Mouse (Mus musculus) left cerebral cortex, adult 2 months (tissue): ENCODE measurements at regions not wholly inside any gene's neighbourhood (a gene's known extent, or its start where the extent isn't known, plus 50 kb on each side); places are given as distances from the start of the nearest gene placed in this dataset.

Experiments used
- DNase-seq, 2 experiments: peaks; one replicate each; pipeline ENCODE4 v3.0.0; 2021 to 2022; ENCODE audit warnings: low spot score in 2 of 2, mixed read lengths in 1 of 2; ENCODE audit errors: extremely low spot score in 1 of 2
- H3K27ac ChIP-seq: fragments of 200-600 bp; 2 replicates; pipeline ENCODE4 v1.8.1; 2022
- H3K4me3 ChIP-seq: fragments of 200-600 bp; 2 replicates; pipeline ENCODE4 v1.8.1; 2022
- CTCF ChIP-seq: fragments of 200-600 bp; IDR thresholded peaks from 2 replicates; pipeline ENCODE4 v1.8.1; 2022; ENCODE audit warnings: antibody characterized with exemption, mild to moderate bottlenecking, moderate library complexity
- intact Hi-C: fragments of 180-260 bp; cut with DNase I; formaldehyde crosslinking; loops from one replicate; pipeline ENCODE4 v1.15.1; 2025

GRCm38 (mm10) chr8:126671594-126671993 is 77.8 kb upstream of the Irf2bp2 start:
- no peak for TF ChIP-seq CTCF
- Histone ChIP-seq H3K4me3 (no peak overlapping the region), H3K27ac (no peak overlapping the region)
- DNase-seq: no peak
- intact Hi-C loops: no loop called here

GRCm38 (mm10) chr8:126669919-126670318 is 76.1 kb upstream of the Irf2bp2 start:
- intact Hi-C loops: no loop called here
- no peak overlapping the region for H3K4me3 ChIP-seq
- no peak for DNase-seq
- no peak overlapping the region for H3K27ac ChIP-seq
- no peak for TF ChIP-seq CTCF

- intact Hi-C loops: no loop called here
- DNase-seq: no peak
- TF ChIP-seq CTCF: no peak
- Histone ChIP-seq H3K27ac (peak overlapping the region; percentile 94; the same call in 1 of the 2 replicates), H3K4me3 (no peak overlapping the region)
Measured at GRCm38 (mm10) chr8:126669154-126669553, 75.4 kb upstream of the Irf2bp2 start.

GRCm38 (mm10) chr8:126668657-126669025 is 74.9 kb upstream of the Irf2bp2 start:
- H3K4me3 ChIP-seq: no peak overlapping the region
- TF ChIP-seq CTCF: no peak
- no peak for DNase-seq
- intact Hi-C loops: no loop called here
- H3K27ac ChIP-seq: peak overlapping the region; percentile 94

- intact Hi-C loops: loop anchor here (2.0 kb wide), 4 partner anchors 83 to 169 kb away; no protein-coding TSS in a partner anchor
- no peak overlapping the region for H3K4me3 ChIP-seq
- peak; percentile 51 to 72 for DNase-seq
- no peak for TF ChIP-seq CTCF
- peak overlapping the region; percentile 94 for H3K27ac ChIP-seq
Measured at GRCm38 (mm10) chr8:126667721-126668656, 74.2 kb upstream of the Irf2bp2 start.

- TF ChIP-seq CTCF: no peak
- intact Hi-C loops: loop anchor here (2.0 kb wide), 4 partner anchors 82 to 168 kb away; no protein-coding TSS in a partner anchor
Measured at GRCm38 (mm10) chr8:126667086-126667720, 73.4 kb upstream of the Irf2bp2 start.

GRCm38 (mm10) chr8:126666327-126667085 is 72.7 kb upstream of the Irf2bp2 start:
- TF ChIP-seq CTCF: no peak
- intact Hi-C loops: loop anchor here (1.0 to 2.0 kb wide), 8 partner anchors 28 to 173 kb away; no protein-coding TSS in a partner anchor
- DNase-seq: peak; percentile 99
- Histone ChIP-seq H3K4me3 (no peak overlapping the region), H3K27ac (peak overlapping the region; percentile 94)

More at GRCm38 (mm10) chr8:126667086-126667720, 73.4 kb upstream of the Irf2bp2 start:
- Histone ChIP-seq H3K27ac (peak overlapping the region; percentile 94), H3K4me3 (no peak overlapping the region)
- DNase-seq: no peak

GRCm38 (mm10) chr8:126665581-126666241 is 71.9 kb upstream of the Irf2bp2 start:
- H3K4me3 ChIP-seq: peak overlapping the region; percentile 37
- intact Hi-C loops: loop anchor here (1.0 to 2.0 kb wide), 9 partner anchors 29 to 255 kb away; no protein-coding TSS in a partner anchor

GRCm38 (mm10) chr8:126664891-126665290 is 71.1 kb upstream of the Irf2bp2 start:
- intact Hi-C loops: loop anchor here (2.0 kb wide), 1 partner anchor 256 kb away; no protein-coding TSS in a partner anchor
- peak overlapping the region; percentile 99 for H3K27ac ChIP-seq
- no peak for TF ChIP-seq CTCF

More at GRCm38 (mm10) chr8:126665581-126666241, 71.9 kb upstream of the Irf2bp2 start:
- H3K27ac ChIP-seq: peak overlapping the region; percentile 99
- peak; percentile 66 to 70 for DNase-seq
- no peak for TF ChIP-seq CTCF

GRCm38 (mm10) chr8:126662797-126663784 is 69.3 kb upstream of the Irf2bp2 start:
- Histone ChIP-seq H3K4me3 (no peak overlapping the region), H3K27ac (peak overlapping the region; percentile 85)
- DNase-seq: peak in 1 of 2 experiments; percentile 42
- intact Hi-C loops: no loop called here
- TF ChIP-seq CTCF: no peak

More at GRCm38 (mm10) chr8:126664891-126665290, 71.1 kb upstream of the Irf2bp2 start:
- DNase-seq: no peak
- no peak overlapping the region for H3K4me3 ChIP-seq
